Mouse (Mus musculus): ENCODE data around the gene Spout1. TPM values are rescaled to one million over a fixed set of nuclear protein-coding genes. Genes with fewer than 3 reads are reported as not detected.
A peak's percentile ranks its signal among the peaks of the same experiment; 100 is the strongest.

The Spout1 gene
- polyA plus RNA-seq (2015; fragmentation: Nextera tagmentation; extraction: Ambion mirVana): 71.2 and 72.4 TPM in 2 replicates

DNA sequence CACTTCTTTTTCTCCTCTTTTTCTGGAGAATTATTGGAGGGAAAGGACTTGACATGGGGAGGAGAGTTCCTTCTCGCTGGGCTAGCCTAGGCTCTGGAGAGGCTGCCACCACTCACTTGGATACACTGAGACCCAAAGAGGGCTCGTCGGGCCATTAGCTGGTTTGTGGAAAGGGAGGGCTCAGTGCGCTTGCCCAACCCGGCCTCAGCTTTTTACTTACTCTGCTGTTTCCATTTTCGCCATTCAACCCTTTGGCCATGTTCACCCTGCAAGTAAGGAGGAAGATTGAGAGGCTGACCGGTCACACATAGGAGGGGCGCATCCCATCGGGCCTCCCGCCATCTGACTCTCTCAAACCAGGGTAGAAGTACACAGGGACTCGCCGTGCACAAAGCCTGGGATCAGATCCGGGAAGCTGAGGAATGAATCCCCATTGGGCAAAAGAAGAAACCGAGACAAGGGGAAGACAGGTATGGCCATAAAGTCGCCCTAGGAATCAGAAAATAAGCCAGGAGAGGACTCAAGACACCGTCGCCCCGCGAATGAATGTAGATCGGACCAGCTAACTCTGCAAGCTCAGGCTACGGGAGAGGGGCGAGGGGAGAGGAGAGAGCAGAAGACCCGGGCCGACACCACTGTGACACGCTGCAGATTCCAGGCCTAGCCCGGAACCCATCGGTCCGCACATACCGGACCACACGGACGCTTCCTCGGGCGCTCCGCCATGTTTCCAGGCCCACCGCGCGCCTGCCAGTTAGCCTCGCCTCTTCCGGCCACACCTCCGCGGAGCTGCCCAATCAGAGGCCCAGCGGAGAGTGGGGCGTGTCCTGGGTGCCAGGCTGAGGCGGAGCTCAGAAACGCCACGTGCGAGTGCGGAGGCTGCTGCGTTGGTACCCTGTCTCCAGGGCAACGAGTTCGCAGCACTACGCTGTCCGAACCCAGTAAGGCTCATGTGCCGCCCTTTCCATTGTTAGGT lies at the start of gene Spout1:
TSS of gene Spout1 (minus strand) at position 760 of the 976 bp plus-strand sequence.
- Histone ChIP-seq H3K4me2 (ENCODE audit: low read length) (peak within 1 kb of the TSS; percentile 86), H3K36me3 (ENCODE audit: control insufficient read depth, insufficient read depth, low read length) (peaks cover 17% of the 10 kb centered on the region), H3K4me1 (ENCODE audit: control insufficient read depth, insufficient read depth, low read depth, low read length) (peaks cover 12% of the 10 kb centered on the region), H3K4me3 (ENCODE audit: low read length) (peak within 1 kb of the TSS; percentile 61), H3K27me3 (replicated peaks; ENCODE audit: control insufficient read depth, insufficient read depth, low read length) (no peaks in the 10 kb centered on the region), H3K9ac (ENCODE audit: low read depth, low read length) (peak within 1 kb of the TSS; percentile 69), H3K9me3 (ENCODE audit: control insufficient read depth, low read length) (no peaks in the 10 kb centered on the region), H3K27ac (ENCODE audit: low read depth, low read length) (peak within 1 kb of the TSS; percentile 48)
- peak; percentile 99 for ATAC-seq
- whole genome bisulfite sequencing: 4% methylated on average over 50 of the region's 54 CpGs

GRCm38 (mm10) chr2:30216293-30216692 lies 38.0 kb upstream of the Spout1 start:
- 95% methylated on average over 5 of the region's 5 CpGs for WGBS
- no peak for ATAC-seq
- no peaks in the 10 kb centered on the region for H3K36me3 ChIP-seq (ENCODE audit: control insufficient read depth, insufficient read depth, low read length)
- no peak overlapping the region for H3K27ac ChIP-seq (ENCODE audit: low read depth, low read length)
- H3K4me2 ChIP-seq (ENCODE audit: low read length): no peak overlapping the region
- no peak overlapping the region for H3K4me3 ChIP-seq (ENCODE audit: low read length)
- H3K27me3 ChIP-seq (replicated peaks; ENCODE audit: control insufficient read depth, insufficient read depth, low read length): no peaks in the 10 kb centered on the region
- no peaks in the 10 kb centered on the region for H3K4me1 ChIP-seq (ENCODE audit: control insufficient read depth, insufficient read depth, low read depth, low read length)
- H3K9me3 ChIP-seq (ENCODE audit: control insufficient read depth, low read length): no peaks in the 10 kb centered on the region
- no peak overlapping the region for H3K9ac ChIP-seq (ENCODE audit: low read depth, low read length)

GRCm38 (mm10) chr2:30215493-30215892 lies 37.2 kb upstream of the Spout1 start:
- Histone ChIP-seq H3K9me3 (ENCODE audit: control insufficient read depth, low read length) (no peaks in the 10 kb centered on the region), H3K27me3 (replicated peaks; ENCODE audit: control insufficient read depth, insufficient read depth, low read length) (no peaks in the 10 kb centered on the region), H3K9ac (ENCODE audit: low read depth, low read length) (no peak overlapping the region), H3K36me3 (ENCODE audit: control insufficient read depth, insufficient read depth, low read length) (no peaks in the 10 kb centered on the region), H3K4me2 (ENCODE audit: low read length) (no peak overlapping the region), H3K4me1 (ENCODE audit: control insufficient read depth, insufficient read depth, low read depth, low read length) (no peaks in the 10 kb centered on the region), H3K27ac (ENCODE audit: low read depth, low read length) (no peak overlapping the region), H3K4me3 (ENCODE audit: low read length) (no peak overlapping the region)
- 83% methylated on average over 6 of the region's 6 CpGs for WGBS
- no peak for ATAC-seq

DNA sequence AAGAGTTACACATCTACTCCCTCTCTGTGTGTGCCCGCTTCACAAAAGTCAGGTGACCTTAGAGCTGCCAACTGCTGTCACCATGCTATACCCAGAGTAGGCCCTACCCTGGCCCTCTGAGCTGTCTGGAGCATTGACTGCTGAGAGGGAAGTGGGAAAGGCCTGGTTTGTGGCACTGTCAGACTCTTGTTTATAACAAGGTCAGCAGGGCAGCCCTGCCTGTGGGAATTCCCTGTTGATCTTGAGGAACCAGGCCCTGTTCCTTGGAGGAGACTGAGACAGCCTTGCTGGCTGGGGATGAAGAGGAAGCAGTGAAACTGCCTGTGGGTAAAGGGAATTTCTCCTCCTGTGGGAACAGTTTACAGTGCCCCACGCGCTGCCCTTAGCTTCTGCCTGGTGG lies 36.5 kb upstream of the Spout1 start:
- Histone ChIP-seq H3K4me2 (ENCODE audit: low read length) (no peak overlapping the region), H3K27ac (ENCODE audit: low read depth, low read length) (no peak overlapping the region), H3K36me3 (ENCODE audit: control insufficient read depth, insufficient read depth, low read length) (no peaks in the 10 kb centered on the region), H3K9ac (ENCODE audit: low read depth, low read length) (no peak overlapping the region), H3K4me3 (ENCODE audit: low read length) (no peak overlapping the region), H3K27me3 (replicated peaks; ENCODE audit: control insufficient read depth, insufficient read depth, low read length) (no peaks in the 10 kb centered on the region), H3K9me3 (ENCODE audit: control insufficient read depth, low read length) (no peaks in the 10 kb centered on the region), H3K4me1 (ENCODE audit: control insufficient read depth, insufficient read depth, low read depth, low read length) (no peaks in the 10 kb centered on the region)
- 94% methylated on average over 3 of the region's 3 CpGs for WGBS
- ATAC-seq: no peak

DNA sequence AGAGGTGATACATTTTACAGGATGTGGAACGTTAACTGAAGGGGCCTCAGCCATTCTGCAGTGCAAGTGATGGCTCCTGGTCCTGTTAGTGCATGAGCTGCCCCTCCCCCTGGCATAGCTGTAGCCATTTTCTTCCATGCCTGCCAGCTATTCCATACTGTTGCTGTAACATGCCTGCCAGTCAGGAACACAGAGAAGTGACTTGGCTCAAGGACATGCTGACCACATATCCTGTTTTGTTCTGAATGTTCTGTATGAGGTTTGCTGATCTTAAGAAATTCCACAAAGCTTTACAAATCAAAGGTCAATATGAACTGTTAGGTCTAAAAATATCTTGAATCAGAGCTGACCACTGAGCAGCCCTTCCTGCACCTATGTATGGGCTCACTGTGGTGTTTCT lies 34.7 kb upstream of the Spout1 start:
- Histone ChIP-seq H3K9ac (ENCODE audit: low read depth, low read length) (no peak overlapping the region), H3K4me1 (ENCODE audit: control insufficient read depth, insufficient read depth, low read depth, low read length) (no peaks in the 10 kb centered on the region), H3K9me3 (ENCODE audit: control insufficient read depth, low read length) (no peaks in the 10 kb centered on the region), H3K36me3 (ENCODE audit: control insufficient read depth, insufficient read depth, low read length) (no peaks in the 10 kb centered on the region), H3K27me3 (replicated peaks; ENCODE audit: control insufficient read depth, insufficient read depth, low read length) (no peaks in the 10 kb centered on the region), H3K4me3 (ENCODE audit: low read length) (no peak overlapping the region), H3K4me2 (ENCODE audit: low read length) (no peak overlapping the region), H3K27ac (ENCODE audit: low read depth, low read length) (no peak overlapping the region)
- WGBS: 89% methylated on average over 1 of the region's 1 CpGs
- ATAC-seq: no peak

DNA sequence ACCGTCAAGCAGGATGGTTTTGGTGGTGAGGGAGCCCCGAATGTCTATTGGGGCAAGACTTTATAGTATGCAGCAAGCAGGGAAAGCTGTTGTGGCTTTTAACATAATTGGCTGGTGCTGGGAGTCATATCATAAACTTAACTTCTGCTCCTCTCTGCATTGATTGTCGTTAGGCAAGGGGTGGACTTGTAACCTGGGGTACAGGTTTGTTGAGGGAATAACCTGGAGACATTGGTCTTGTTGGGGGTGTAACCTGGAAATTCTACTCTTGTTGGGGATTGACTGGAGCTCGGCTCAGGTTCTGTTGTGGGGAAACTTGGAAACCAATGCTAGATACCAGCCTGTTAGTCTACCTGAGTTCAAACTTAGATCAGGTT lies 33.9 kb upstream of the Spout1 start:
- H3K4me3 ChIP-seq (ENCODE audit: low read length): no peak overlapping the region
- 70% methylated on average over 4 of the region's 4 CpGs for WGBS
- H3K4me1 ChIP-seq (ENCODE audit: control insufficient read depth, insufficient read depth, low read depth, low read length): no peaks in the 10 kb centered on the region
- H3K9ac ChIP-seq (ENCODE audit: low read depth, low read length): no peak overlapping the region
- no peak overlapping the region for H3K27ac ChIP-seq (ENCODE audit: low read depth, low read length)
- H3K27me3 ChIP-seq (replicated peaks; ENCODE audit: control insufficient read depth, insufficient read depth, low read length): no peaks in the 10 kb centered on the region
- ATAC-seq: no peak
- H3K9me3 ChIP-seq (ENCODE audit: control insufficient read depth, low read length): no peaks in the 10 kb centered on the region
- no peak overlapping the region for H3K4me2 ChIP-seq (ENCODE audit: low read length)
- no peaks in the 10 kb centered on the region for H3K36me3 ChIP-seq (ENCODE audit: control insufficient read depth, insufficient read depth, low read length)

GRCm38 (mm10) chr2:30211408-30212168 lies 33.3 kb upstream of the Spout1 start:
- H3K27ac ChIP-seq (ENCODE audit: low read depth, low read length): no peak overlapping the region
- no peak overlapping the region for H3K9ac ChIP-seq (ENCODE audit: low read depth, low read length)
- H3K27me3 ChIP-seq (replicated peaks; ENCODE audit: control insufficient read depth, insufficient read depth, low read length): no peaks in the 10 kb centered on the region
- no peaks in the 10 kb centered on the region for H3K36me3 ChIP-seq (ENCODE audit: control insufficient read depth, insufficient read depth, low read length)
- peaks cover 2% of the 10 kb centered on the region for H3K4me1 ChIP-seq (ENCODE audit: control insufficient read depth, insufficient read depth, low read depth, low read length)
- ATAC-seq: no peak
- H3K9me3 ChIP-seq (ENCODE audit: control insufficient read depth, low read length): no peaks in the 10 kb centered on the region
- H3K4me2 ChIP-seq (ENCODE audit: low read length): no peak overlapping the region
- H3K4me3 ChIP-seq (ENCODE audit: low read length): no peak overlapping the region
- WGBS: 65% methylated on average over 6 of the region's 6 CpGs

DNA sequence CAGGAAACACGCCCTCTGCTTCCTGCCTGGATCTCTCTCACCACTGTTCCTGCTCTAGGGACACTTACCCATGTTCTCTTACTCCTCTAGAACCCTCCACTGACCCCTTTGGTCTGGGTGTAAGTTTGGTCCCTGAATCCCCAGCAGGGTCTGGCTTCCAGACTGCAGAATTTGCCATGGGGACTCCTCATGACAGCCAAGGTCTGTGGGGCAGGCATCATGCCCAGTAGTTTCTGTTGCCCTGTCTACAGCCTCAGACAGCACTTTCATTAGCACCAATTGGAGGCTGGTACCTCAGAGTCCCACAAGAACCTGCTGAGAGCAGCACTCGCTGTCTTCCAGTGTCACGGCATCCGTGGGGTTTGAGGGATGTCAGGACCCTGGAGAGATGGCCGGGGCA lies 29.6 kb upstream of the Spout1 start:
- 80% methylated on average over 5 of the region's 5 CpGs for WGBS
- H3K4me3 ChIP-seq (ENCODE audit: low read length): no peak overlapping the region
- H3K27me3 ChIP-seq (replicated peaks; ENCODE audit: control insufficient read depth, insufficient read depth, low read length): no peaks in the 10 kb centered on the region
- no peak overlapping the region for H3K4me2 ChIP-seq (ENCODE audit: low read length)
- no peak overlapping the region for H3K27ac ChIP-seq (ENCODE audit: low read depth, low read length)
- peaks cover 11% of the 10 kb centered on the region for H3K4me1 ChIP-seq (ENCODE audit: control insufficient read depth, insufficient read depth, low read depth, low read length)
- no peak overlapping the region for H3K9ac ChIP-seq (ENCODE audit: low read depth, low read length)
- no peak for ATAC-seq
- no peaks in the 10 kb centered on the region for H3K36me3 ChIP-seq (ENCODE audit: control insufficient read depth, insufficient read depth, low read length)
- no peaks in the 10 kb centered on the region for H3K9me3 ChIP-seq (ENCODE audit: control insufficient read depth, low read length)

- Histone ChIP-seq H3K4me3 (ENCODE audit: low read length) (no peak overlapping the region), H3K4me1 (ENCODE audit: control insufficient read depth, insufficient read depth, low read depth, low read length) (peaks cover 11% of the 10 kb centered on the region), H3K27me3 (replicated peaks; ENCODE audit: control insufficient read depth, insufficient read depth, low read length) (no peaks in the 10 kb centered on the region), H3K36me3 (ENCODE audit: control insufficient read depth, insufficient read depth, low read length) (no peaks in the 10 kb centered on the region), H3K9me3 (ENCODE audit: control insufficient read depth, low read length) (no peaks in the 10 kb centered on the region), H3K27ac (ENCODE audit: low read depth, low read length) (no peak overlapping the region), H3K9ac (ENCODE audit: low read depth, low read length) (no peak overlapping the region), H3K4me2 (ENCODE audit: low read length) (no peak overlapping the region)
- 84% methylated on average over 4 of the region's 4 CpGs for WGBS
- no peak for ATAC-seq
Measured at GRCm38 (mm10) chr2:30207401-30207800, 29.1 kb upstream of the Spout1 start.

All from hindbrain, embryonic 16.5 days (tissue).